Mouse (Mus musculus): ENCODE measurements at regions not wholly inside any gene's neighbourhood (a gene's known extent, or its start where the extent isn't known, plus 50 kb on each side); places are given as distances from the start of the nearest gene placed in this dataset.

GRCm38 (mm10) chr4:70026848-70027247 is 383.4 kb downstream of the Cdk5rap2 start:
- no peak overlapping the region for H3K27ac ChIP-seq (replicated peaks)
- no peak overlapping the region for H3K4me3 ChIP-seq
- no peak overlapping the region for H3K9ac ChIP-seq (replicated peaks)
- no peak for ATAC-seq (ENCODE audit: low FRiP score, low read depth)
- H3K27me3 ChIP-seq, result no peaks in the 10 kb centered on the region
- H3K9me3 ChIP-seq, result no peaks in the 10 kb centered on the region
- no peaks in the 10 kb centered on the region for H3K4me1 ChIP-seq
- WGBS, result 80% methylated on average over 8 of the region's 8 CpGs
- H3K4me2 ChIP-seq (replicated peaks), result no peak overlapping the region
- H3K36me3 ChIP-seq, result no peaks in the 10 kb centered on the region

GRCm38 (mm10) chr4:70024838-70025376 is 385.3 kb downstream of the Cdk5rap2 start:
- Histone ChIP-seq H3K4me3 (no peak overlapping the region), H3K4me2 (replicated peaks) (no peak overlapping the region), H3K4me1 (no peaks in the 10 kb centered on the region), H3K9me3 (no peaks in the 10 kb centered on the region), H3K36me3 (no peaks in the 10 kb centered on the region), H3K27me3 (no peaks in the 10 kb centered on the region), H3K27ac (replicated peaks) (no peak overlapping the region), H3K9ac (replicated peaks) (no peak overlapping the region)
- 91% methylated on average over 3 of the region's 3 CpGs for WGBS
- ATAC-seq (ENCODE audit: low FRiP score, low read depth), result no peak

- H3K27me3 ChIP-seq, result no peaks in the 10 kb centered on the region
- ATAC-seq (ENCODE audit: low FRiP score, low read depth), result no peak
- H3K4me1 ChIP-seq, result no peaks in the 10 kb centered on the region
- no peak overlapping the region for H3K4me2 ChIP-seq (replicated peaks)
- no peaks in the 10 kb centered on the region for H3K36me3 ChIP-seq
- WGBS, result 47% methylated on average over 6 of the region's 6 CpGs
- no peaks in the 10 kb centered on the region for H3K9me3 ChIP-seq
- H3K4me3 ChIP-seq, result no peak overlapping the region
- H3K27ac ChIP-seq (replicated peaks), result no peak overlapping the region
- H3K9ac ChIP-seq (replicated peaks), result no peak overlapping the region
These were observed 389.3 kb downstream of the Cdk5rap2 start for GRCm38 (mm10) chr4:70020905-70021470.

GRCm38 (mm10) chr4:70012220-70012580 is 398.0 kb downstream of the Cdk5rap2 start:
- H3K36me3 ChIP-seq, result no peaks in the 10 kb centered on the region
- no peaks in the 10 kb centered on the region for H3K9me3 ChIP-seq
- 40% methylated on average over 6 of the region's 6 CpGs for WGBS
- H3K27me3 ChIP-seq, result no peaks in the 10 kb centered on the region
- no peak overlapping the region for H3K4me2 ChIP-seq (replicated peaks)
- H3K9ac ChIP-seq (replicated peaks), result no peak overlapping the region
- peak overlapping the region; percentile 50 for H3K27ac ChIP-seq (replicated peaks)
- H3K4me1 ChIP-seq, result peaks cover 2% of the 10 kb centered on the region; the same call in 1 of the 2 replicates
- ATAC-seq (ENCODE audit: low FRiP score, low read depth), result peak; percentile 68
- no peak overlapping the region for H3K4me3 ChIP-seq

GRCm38 (mm10) chr4:70011491-70012219 is 398.6 kb downstream of the Cdk5rap2 start:
- H3K27ac ChIP-seq (replicated peaks), result peak overlapping the region; percentile 50
- peaks cover 2% of the 10 kb centered on the region; the same call in 1 of the 2 replicates for H3K4me1 ChIP-seq
- H3K9me3 ChIP-seq, result no peaks in the 10 kb centered on the region
- H3K4me3 ChIP-seq, result no peak overlapping the region
- 84% methylated on average over 4 of the region's 4 CpGs for WGBS
- no peaks in the 10 kb centered on the region for H3K36me3 ChIP-seq
- H3K4me2 ChIP-seq (replicated peaks), result no peak overlapping the region
- H3K9ac ChIP-seq (replicated peaks), result no peak overlapping the region
- no peaks in the 10 kb centered on the region for H3K27me3 ChIP-seq
- ATAC-seq (ENCODE audit: low FRiP score, low read depth), result peak; percentile 62

- Histone ChIP-seq H3K4me2 (replicated peaks) (no peak overlapping the region), H3K27ac (replicated peaks) (no peak overlapping the region), H3K9ac (replicated peaks) (no peak overlapping the region), H3K4me3 (no peak overlapping the region), H3K27me3 (no peaks in the 10 kb centered on the region), H3K9me3 (no peaks in the 10 kb centered on the region), H3K36me3 (no peaks in the 10 kb centered on the region), H3K4me1 (peaks cover 2% of the 10 kb centered on the region; the same call in 1 of the 2 replicates)
- peak; percentile 16; the same call in 1 of the 2 replicates for ATAC-seq (ENCODE audit: low FRiP score, low read depth)
- 49% methylated on average over 1 of the region's 1 CpGs for WGBS
These were observed 399.8 kb downstream of the Cdk5rap2 start for GRCm38 (mm10) chr4:70010466-70010865.

GRCm38 (mm10) chr4:70004966-70005365 is 405.3 kb downstream of the Cdk5rap2 start:
- ATAC-seq (ENCODE audit: low FRiP score, low read depth), result no peak
- H3K9me3 ChIP-seq, result no peaks in the 10 kb centered on the region
- H3K27me3 ChIP-seq, result no peaks in the 10 kb centered on the region
- H3K4me1 ChIP-seq, result no peaks in the 10 kb centered on the region
- H3K27ac ChIP-seq (replicated peaks), result no peak overlapping the region
- H3K9ac ChIP-seq (replicated peaks), result no peak overlapping the region
- H3K4me2 ChIP-seq (replicated peaks), result no peak overlapping the region
- H3K36me3 ChIP-seq, result no peaks in the 10 kb centered on the region
- H3K4me3 ChIP-seq, result no peak overlapping the region

- 91% methylated on average over 3 of the region's 3 CpGs for WGBS
- H3K27ac ChIP-seq (replicated peaks), result no peak overlapping the region
- no peaks in the 10 kb centered on the region for H3K36me3 ChIP-seq
- H3K27me3 ChIP-seq, result no peaks in the 10 kb centered on the region
- 0 out of 2 replicates have a peak, but pooled peaks have one; percentile 23 for ATAC-seq (ENCODE audit: low FRiP score, low read depth)
- no peaks in the 10 kb centered on the region for H3K9me3 ChIP-seq
- no peaks in the 10 kb centered on the region for H3K4me1 ChIP-seq
- no peak overlapping the region for H3K4me2 ChIP-seq (replicated peaks)
- H3K4me3 ChIP-seq, result no peak overlapping the region
- H3K9ac ChIP-seq (replicated peaks), result no peak overlapping the region
These were observed 417.0 kb downstream of the Cdk5rap2 start for GRCm38 (mm10) chr4:69993226-69993625.

- 32% methylated on average over 2 of the region's 2 CpGs for WGBS
- Histone ChIP-seq H3K4me3 (no peak overlapping the region), H3K27me3 (no peaks in the 10 kb centered on the region; the same call in none of the 2 replicates), H3K27ac (replicated peaks) (no peak overlapping the region), H3K9ac (replicated peaks) (no peak overlapping the region), H3K36me3 (no peaks in the 10 kb centered on the region), H3K4me2 (replicated peaks) (no peak overlapping the region), H3K4me1 (0 out of 2 replicates have a peak, but pooled peaks cover 3% of the 10 kb centered on the region), H3K9me3 (no peaks in the 10 kb centered on the region)
- peak; percentile 27; the same call in 1 of the 2 replicates for ATAC-seq (ENCODE audit: low FRiP score, low read depth)
These were observed 436.0 kb downstream of the Cdk5rap2 start for GRCm38 (mm10) chr4:69974208-69974607.

GRCm38 (mm10) chr4:69973566-69973965 is 436.7 kb downstream of the Cdk5rap2 start:
- ATAC-seq (ENCODE audit: low FRiP score, low read depth), result no peak
- Histone ChIP-seq H3K4me2 (replicated peaks) (no peak overlapping the region), H3K4me3 (no peak overlapping the region), H3K4me1 (0 out of 2 replicates have a peak, but pooled peaks cover 3% of the 10 kb centered on the region), H3K27ac (replicated peaks) (no peak overlapping the region), H3K36me3 (no peaks in the 10 kb centered on the region), H3K9me3 (no peaks in the 10 kb centered on the region), H3K9ac (replicated peaks) (no peak overlapping the region), H3K27me3 (no peaks in the 10 kb centered on the region; the same call in none of the 2 replicates)
- 49% methylated on average over 6 of the region's 6 CpGs for WGBS

- Histone ChIP-seq H3K9ac (replicated peaks) (no peak overlapping the region), H3K27me3 (no peaks in the 10 kb centered on the region; the same call in none of the 2 replicates), H3K4me1 (peaks cover 5% of the 10 kb centered on the region; the same call in 1 of the 2 replicates), H3K4me3 (no peak overlapping the region), H3K27ac (replicated peaks) (no peak overlapping the region), H3K9me3 (no peaks in the 10 kb centered on the region), H3K36me3 (no peaks in the 10 kb centered on the region), H3K4me2 (replicated peaks) (no peak overlapping the region)
- ATAC-seq (ENCODE audit: low FRiP score, low read depth), result no peak
- WGBS, result 91% methylated on average over 3 of the region's 3 CpGs
These were observed 438.5 kb downstream of the Cdk5rap2 start for GRCm38 (mm10) chr4:69971721-69972120.

- Histone ChIP-seq H3K4me2 (replicated peaks) (no peak overlapping the region), H3K9me3 (no peaks in the 10 kb centered on the region), H3K27me3 (no peaks in the 10 kb centered on the region; the same call in none of the 2 replicates), H3K27ac (replicated peaks) (no peak overlapping the region), H3K4me3 (no peak overlapping the region), H3K36me3 (no peaks in the 10 kb centered on the region), H3K4me1 (peaks cover 2% of the 10 kb centered on the region; the same call in 1 of the 2 replicates), H3K9ac (replicated peaks) (no peak overlapping the region)
- ATAC-seq (ENCODE audit: low FRiP score, low read depth), result peak; percentile 56; the same call in 1 of the 2 replicates
- WGBS, result 58% methylated on average over 1 of the region's 1 CpGs
These were observed 441.8 kb downstream of the Cdk5rap2 start for GRCm38 (mm10) chr4:69968424-69968823.
